In the genomic region with DNA sequence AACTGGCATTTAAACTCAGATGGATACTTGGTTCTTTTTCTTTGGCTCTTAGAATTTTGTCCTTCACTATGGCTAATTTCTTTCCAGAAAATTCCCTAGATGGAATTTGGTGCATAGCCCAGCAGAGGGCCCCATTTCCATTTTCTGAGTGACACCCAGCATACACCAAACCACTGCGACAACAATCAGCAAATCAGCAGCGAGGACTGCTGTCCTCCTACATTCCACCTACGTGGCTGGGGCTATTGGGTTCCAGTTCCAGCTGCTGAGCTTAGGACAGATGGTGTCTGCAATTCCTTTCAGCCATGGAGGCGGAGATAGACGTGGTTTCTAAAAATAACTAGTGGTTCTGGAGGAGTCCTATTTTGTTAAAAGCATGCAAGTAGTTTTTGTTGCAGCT, we compare ENCODE assay signal across 8 mouse cellular contexts. TPM values are rescaled to one million over a fixed set of nuclear protein-coding genes. Genes with fewer than 3 reads are reported as not detected.
DNase-seq lines count a peak whose midpoint lies in the region; ATAC-seq lines count a peak whose summit lies in the region.

No protein-coding gene starts in this region.

- ATAC-seq in granulocyte monocyte progenitor cell, adult 5-6 weeks (replicated peaks; ENCODE audit: poor library complexity, severe bottlenecking), result peak; percentile 59; the same call in 1 of the 2 replicates

- DNase-seq in ovary, postnatal 36 days (ENCODE audit: low spot score), result peak; percentile 24
- no peak for DNase-seq in ovary, postnatal 10 days (ENCODE audit: low spot score)
- DNase-seq in cerebellum, postnatal 36 days, result peak; percentile 62 to 63
- DNase-seq in kidney, adult 18-20 months, result peak; percentile 41
- DNase-seq in left cerebral cortex, postnatal 36 days (ENCODE audit: low spot score in 2 of 2), result peak; percentile 71 to 73
- peak; percentile 83 for DNase-seq in right cerebral cortex, adult 18-20 months
- DNase-seq in thymus, postnatal 10 days (ENCODE audit: low spot score in 2 of 2), result no peak

- intact Hi-C loops in left cerebral cortex, postnatal 36 days (cut with DNase I), result loop anchor here (2.0 to 10.0 kb wide), 2 partner anchors 44 to 96 kb away; a partner anchor contains a TSS

RNA-seq across cellular contexts. Expression of a gene that starts 31.3 kb away (rescaled TPM):
- total RNA-seq in granulocyte monocyte progenitor cell, adult 5-6 weeks (2014; fragmentation: Nextera tagmentation), result 82.8 and 114 TPM in 2 replicates
- 40.8 and 43.3 TPM in 2 replicates for total RNA-seq in granulocyte monocyte progenitor cell, adult 5-6 weeks (2017)
- total RNA-seq in left cerebral cortex, postnatal 36 days (2021), result 100 to 1,000 TPM; 172 to 185 TPM

RNA-seq across cellular contexts. Expression of a gene that starts 41.0 kb away (rescaled TPM):
- not detected in 2 replicates for total RNA-seq in granulocyte monocyte progenitor cell, adult 5-6 weeks (2014; fragmentation: Nextera tagmentation)
- total RNA-seq in granulocyte monocyte progenitor cell, adult 5-6 weeks (2017), result not detected in 2 replicates
- under 1 TPM; 0.63 to 0.99 TPM for total RNA-seq in left cerebral cortex, postnatal 36 days (2021)

Comparison
In these comparisons a context has a peak if more than half of its experiments do, and no peak if none do; other contexts are left out.
1. DNase-seq: peak in ovary, postnatal 36 days (single experiment), cerebellum, postnatal 36 days (2 of 2), kidney, adult 18-20 months (single experiment), left cerebral cortex, postnatal 36 days (2 of 2) and right cerebral cortex, adult 18-20 months (single experiment); none in ovary, postnatal 10 days (single experiment) and thymus, postnatal 10 days (0 of 2).